21 mouse cellular contexts compared by ENCODE assay signal in genomic region chr1:105107836-105108235, GRCm38 (mm10).
DNase-seq lines count a peak whose midpoint lies in the region; ATAC-seq and TF ChIP-seq lines count a peak whose summit lies in the region.
"Had no signal": no experiment of that assay in that cellular context is flagged by ENCODE, and none has a peak within 500 bp of the region (broad histone marks: within the 10 kb centered on the region; RNA-seq: fewer than 3 reads in every experiment).

No protein-coding gene starts in this region.

- H3K27me3 ChIP-seq in intestine, embryonic 15.5 days (replicated peaks), result no peaks in the 10 kb centered on the region
- H3K27me3 ChIP-seq in intestine, postnatal 0 days (replicated peaks; ENCODE audit: control insufficient read depth, insufficient read depth, low read length), result no peaks in the 10 kb centered on the region
- H3K27me3 ChIP-seq: embryonic facial prominence, embryonic 13.5 days; forebrain, embryonic 12.5 days; heart, embryonic 15.5 days; hindbrain, embryonic 15.5 days had no signal

- no peak for TF ChIP-seq POLR2A in lung, adult 2 months (IDR thresholded peaks at IDR 0.05; ENCODE audit: borderline replicate concordance, extremely low read depth, low read depth, low read length)

- TF ChIP-seq CTCF in intestine, postnatal 0 days (IDR thresholded peaks at IDR 0.05; ENCODE audit: low read depth), result no peak
- no peak for TF ChIP-seq CTCF in lung, adult 2 months (IDR thresholded peaks at IDR 0.05; ENCODE audit: insufficient read depth, low read length)

- H3K27ac ChIP-seq in intestine, embryonic 15.5 days, result no peak overlapping the region
- no peak overlapping the region for H3K27ac ChIP-seq in intestine, postnatal 0 days (ENCODE audit: low read depth, low read length)
- H3K27ac ChIP-seq: embryonic facial prominence, embryonic 13.5 days; forebrain, embryonic 12.5 days; heart, embryonic 15.5 days; hindbrain, embryonic 15.5 days had no signal

- H3K4me2 ChIP-seq in intestine, embryonic 15.5 days (replicated peaks), result no peak overlapping the region
- no peak overlapping the region for H3K4me2 ChIP-seq in intestine, postnatal 0 days (replicated peaks; ENCODE audit: low read depth)
- H3K4me2 ChIP-seq: embryonic facial prominence, embryonic 13.5 days; forebrain, embryonic 12.5 days; heart, embryonic 11.5 days; heart, embryonic 15.5 days; hindbrain, embryonic 15.5 days had no signal

- ATAC-seq in intestine, embryonic 15.5 days, result 0 out of 2 replicates have a peak, but pooled peaks have one; percentile 18
- ATAC-seq in intestine, postnatal 0 days, result no peak
- ATAC-seq: CD4-positive, CD25-positive, alpha-beta regulatory T cell, adult 4 months; forebrain, embryonic 16.5 days had no signal

- H3K4me3 ChIP-seq in intestine, embryonic 15.5 days (replicated peaks), result no peak overlapping the region
- no peak overlapping the region for H3K4me3 ChIP-seq in intestine, postnatal 0 days (ENCODE audit: low read depth, low read length)
- H3K4me3 ChIP-seq in lung, adult 2 months (replicated peaks; ENCODE audit: extremely low read depth, low read depth, low read length), result no peak overlapping the region
- H3K4me3 ChIP-seq: embryonic facial prominence, embryonic 13.5 days; forebrain, embryonic 12.5 days; heart, embryonic 15.5 days; hindbrain, embryonic 15.5 days had no signal

- no peaks in the 10 kb centered on the region for H3K9me3 ChIP-seq in intestine, embryonic 15.5 days
- no peaks in the 10 kb centered on the region for H3K9me3 ChIP-seq in intestine, postnatal 0 days (ENCODE audit: control insufficient read depth)
- H3K9me3 ChIP-seq: embryonic facial prominence, embryonic 13.5 days; forebrain, embryonic 12.5 days; heart, embryonic 15.5 days; hindbrain, embryonic 15.5 days had no signal

- no peaks in the 10 kb centered on the region for H3K36me3 ChIP-seq in intestine, embryonic 15.5 days
- no peaks in the 10 kb centered on the region for H3K36me3 ChIP-seq in intestine, postnatal 0 days (ENCODE audit: control insufficient read depth, insufficient read depth)
- H3K36me3 ChIP-seq: embryonic facial prominence, embryonic 13.5 days; forebrain, embryonic 12.5 days; G1E; heart, embryonic 15.5 days; hindbrain, embryonic 15.5 days had no signal

- no peaks in the 10 kb centered on the region for H3K4me1 ChIP-seq in intestine, embryonic 15.5 days (replicated peaks)
- H3K4me1 ChIP-seq in intestine, postnatal 0 days (replicated peaks; ENCODE audit: control insufficient read depth, insufficient read depth, low read length), result no peaks in the 10 kb centered on the region; the same call in 1 of the 2 replicates
- H3K4me1 ChIP-seq in lung, adult 2 months (ENCODE audit: control insufficient read depth, insufficient read depth, low read length), result no peaks in the 10 kb centered on the region
- H3K4me1 ChIP-seq: embryonic facial prominence, embryonic 13.5 days; heart, embryonic 15.5 days had no signal

- peak; percentile 11 for DNase-seq in adrenal gland, adult 2 months
- no peak for DNase-seq in adrenal gland, postnatal 4 days (ENCODE audit: low spot score in 2 of 2)
- peak; percentile 9 for DNase-seq in lung, postnatal 14 days
- no peak for DNase-seq in lung, adult 2 months
- DNase-seq in frontal cortex, adult 2 months (ENCODE audit: extremely low spot score in 1 of 2, low spot score in 1 of 2), result no peak
- DNase-seq: adrenal gland, postnatal 10 days; B cell, adult 2 months; cerebellum, adult 18-20 months; cerebellum, adult 9-11 months; cerebellum, postnatal 36 days; gastrocnemius, postnatal 14 days had no signal

- 61% methylated on average over 4 of the region's 4 CpGs for WGBS in intestine, embryonic 15.5 days
- WGBS in intestine, postnatal 0 days, result 56% methylated on average over 4 of the region's 4 CpGs
- 58% methylated on average over 4 of the region's 4 CpGs for WGBS in lung, adult 2 months

- H3K9ac ChIP-seq in intestine, embryonic 15.5 days, result no peak overlapping the region
- no peak overlapping the region for H3K9ac ChIP-seq in intestine, postnatal 0 days (ENCODE audit: low read depth, low read length)
- H3K9ac ChIP-seq: embryonic facial prominence, embryonic 13.5 days; forebrain, embryonic 12.5 days; heart, embryonic 15.5 days; hindbrain, embryonic 15.5 days had no signal

Comparison
In these comparisons a context has a peak if more than half of its experiments do, and no peak if none do; other contexts are left out.
1. DNase-seq: peak in adrenal gland, adult 2 months (single experiment) and lung, postnatal 14 days (single experiment); none in adrenal gland, postnatal 4 days (0 of 2), lung, adult 2 months (single experiment) and frontal cortex, adult 2 months (0 of 2).